Mouse (Mus musculus): ENCODE results near the gene Kif22. TPM values are rescaled to one million over a fixed set of nuclear protein-coding genes. Genes with fewer than 3 reads are reported as not detected.

Kif22 gene
- polyA plus RNA-seq, 1 experiment, result 0.67 TPM

- Histone ChIP-seq H3K36me3 (ENCODE audit: control insufficient read depth, insufficient read depth, low read length) (no peaks in the 10 kb centered on the region), H3K4me1 (ENCODE audit: control insufficient read depth, insufficient read depth, low read length) (peaks cover 17% of the 10 kb centered on the region), H3K27ac (ENCODE audit: insufficient read depth, low read depth, low read length) (no peak overlapping the region), H3K4me3 (ENCODE audit: insufficient read depth, low read depth, low read length) (no peak overlapping the region), H3K27me3 (replicated peaks; ENCODE audit: control insufficient read depth, insufficient read depth, low read length) (no peaks in the 10 kb centered on the region)
- no peak for TF ChIP-seq CTCF (conservative IDR thresholded peaks at IDR 0.05; ENCODE audit: insufficient read depth, insufficient read length, low read depth, low read length)
- no peak for TF ChIP-seq POLR2A (IDR thresholded peaks at IDR 0.05; ENCODE audit: low read depth, low read length)
- no peak for DNase-seq
- 74% methylated on average over 3 of the region's 3 CpGs for WGBS
Observed at GRCm38 (mm10) chr7:127020031-127020430, 22.2 kb downstream of the Kif22 start.

- no peak overlapping the region for H3K27ac ChIP-seq (ENCODE audit: insufficient read depth, low read depth, low read length)
- H3K4me3 ChIP-seq (ENCODE audit: insufficient read depth, low read depth, low read length), result no peak overlapping the region
Observed at GRCm38 (mm10) chr7:127019306-127019960, 22.8 kb downstream of the Kif22 start.

GRCm38 (mm10) chr7:127018416-127019305 lies 23.6 kb downstream of the Kif22 start:
- Histone ChIP-seq H3K27ac (ENCODE audit: insufficient read depth, low read depth, low read length) (no peak overlapping the region; the same call in 1 of the 2 replicates), H3K4me1 (ENCODE audit: control insufficient read depth, insufficient read depth, low read length) (peaks cover 6% of the 10 kb centered on the region; the same call in 1 of the 2 replicates), H3K36me3 (ENCODE audit: control insufficient read depth, insufficient read depth, low read length) (no peaks in the 10 kb centered on the region), H3K4me3 (ENCODE audit: insufficient read depth, low read depth, low read length) (no peak overlapping the region), H3K27me3 (replicated peaks; ENCODE audit: control insufficient read depth, insufficient read depth, low read length) (no peaks in the 10 kb centered on the region)
- WGBS, result 53% methylated on average over 15 of the region's 15 CpGs
- TF ChIP-seq CTCF (conservative IDR thresholded peaks at IDR 0.05; ENCODE audit: insufficient read depth, insufficient read length, low read depth, low read length), result no peak
- TF ChIP-seq POLR2A (IDR thresholded peaks at IDR 0.05; ENCODE audit: low read depth, low read length), result no peak
- no peak for DNase-seq

More at GRCm38 (mm10) chr7:127019306-127019960, 22.8 kb downstream of the Kif22 start:
- H3K4me1 ChIP-seq (ENCODE audit: control insufficient read depth, insufficient read depth, low read length), result peaks cover 11% of the 10 kb centered on the region
- H3K36me3 ChIP-seq (ENCODE audit: control insufficient read depth, insufficient read depth, low read length), result no peaks in the 10 kb centered on the region
- DNase-seq, result no peak
- no peak for TF ChIP-seq CTCF (conservative IDR thresholded peaks at IDR 0.05; ENCODE audit: insufficient read depth, insufficient read length, low read depth, low read length)
- TF ChIP-seq POLR2A (IDR thresholded peaks at IDR 0.05; ENCODE audit: low read depth, low read length), result no peak
- 80% methylated on average over 14 of the region's 14 CpGs for WGBS
- no peaks in the 10 kb centered on the region for H3K27me3 ChIP-seq (replicated peaks; ENCODE audit: control insufficient read depth, insufficient read depth, low read length)

- H3K4me3 ChIP-seq (ENCODE audit: insufficient read depth, low read depth, low read length), result no peak overlapping the region
- TF ChIP-seq POLR2A (IDR thresholded peaks at IDR 0.05; ENCODE audit: low read depth, low read length) (no peak), CTCF (conservative IDR thresholded peaks at IDR 0.05; ENCODE audit: insufficient read depth, insufficient read length, low read depth, low read length) (no peak)
- 44% methylated on average over 6 of the region's 6 CpGs for WGBS
- H3K4me1 ChIP-seq (ENCODE audit: control insufficient read depth, insufficient read depth, low read length), result peaks cover 11% of the 10 kb centered on the region; the same call in 1 of the 2 replicates
- no peak for DNase-seq
- H3K27ac ChIP-seq (ENCODE audit: insufficient read depth, low read depth, low read length), result no peak overlapping the region; the same call in 1 of the 2 replicates
- no peaks in the 10 kb centered on the region for H3K27me3 ChIP-seq (replicated peaks; ENCODE audit: control insufficient read depth, insufficient read depth, low read length)
- H3K36me3 ChIP-seq (ENCODE audit: control insufficient read depth, insufficient read depth, low read length), result no peaks in the 10 kb centered on the region
Observed at GRCm38 (mm10) chr7:127017950-127018345, 24.3 kb downstream of the Kif22 start.

- TF ChIP-seq CTCF (conservative IDR thresholded peaks at IDR 0.05; ENCODE audit: insufficient read depth, insufficient read length, low read depth, low read length), result peak; percentile 71
- TF ChIP-seq POLR2A (IDR thresholded peaks at IDR 0.05; ENCODE audit: low read depth, low read length), result peak; percentile 58
- whole genome bisulfite sequencing, result 2% methylated on average over 39 of the region's 39 CpGs
- Histone ChIP-seq H3K4me1 (ENCODE audit: control insufficient read depth, insufficient read depth, low read length) (peaks cover 11% of the 10 kb centered on the region; the same call in 1 of the 2 replicates), H3K27me3 (replicated peaks; ENCODE audit: control insufficient read depth, insufficient read depth, low read length) (no peaks in the 10 kb centered on the region), H3K4me3 (ENCODE audit: insufficient read depth, low read depth, low read length) (peak within 1 kb of the TSS; percentile 89), H3K27ac (ENCODE audit: insufficient read depth, low read depth, low read length) (peak within 1 kb of the TSS; percentile 96), H3K36me3 (ENCODE audit: control insufficient read depth, insufficient read depth, low read length) (no peaks in the 10 kb centered on the region)
- DNase-seq, result peak; percentile 99
Observed at GRCm38 (mm10) chr7:127016971-127017949, 25.0 kb downstream of the Kif22 start, which contains the start of gene Pagr1a. Pagr1a (minus strand) TSS chr7:127017352.

GRCm38 (mm10) chr7:127016486-127016938 lies 25.8 kb downstream of the Kif22 start:
- Histone ChIP-seq H3K36me3 (ENCODE audit: control insufficient read depth, insufficient read depth, low read length) (no peaks in the 10 kb centered on the region), H3K4me3 (ENCODE audit: insufficient read depth, low read depth, low read length) (peak overlapping the region; percentile 89), H3K27ac (ENCODE audit: insufficient read depth, low read depth, low read length) (peak overlapping the region; percentile 96), H3K27me3 (replicated peaks; ENCODE audit: control insufficient read depth, insufficient read depth, low read length) (no peaks in the 10 kb centered on the region), H3K4me1 (ENCODE audit: control insufficient read depth, insufficient read depth, low read length) (peaks cover 11% of the 10 kb centered on the region; the same call in 1 of the 2 replicates)
- no peak for DNase-seq
- WGBS, result under 1% methylated on average over 22 of the region's 22 CpGs
- TF ChIP-seq POLR2A (IDR thresholded peaks at IDR 0.05; ENCODE audit: low read depth, low read length), result no peak
- no peak for TF ChIP-seq CTCF (conservative IDR thresholded peaks at IDR 0.05; ENCODE audit: insufficient read depth, insufficient read length, low read depth, low read length)
